Mouse (Mus musculus): ENCODE results near the gene Tm7sf3. TPM values are rescaled to one million over a fixed set of nuclear protein-coding genes. Genes with fewer than 3 reads are reported as not detected.

Gene Tm7sf3
- total RNA-seq, 2 experiments from 2014 or later, result 25.0 to 29.1 TPM

Other genes starting within 250 kb of the Tm7sf3 start
- 10 to 100 TPM; 18.9 to 22.3 TPM for gene Itpr2, start 140.6 kb downstream of the Tm7sf3 start, total RNA-seq (2021)
- gene Fgfr1op2, start 65.6 kb downstream of the Tm7sf3 start, total RNA-seq (2021), result 10 to 100 TPM; 52.2 to 52.4 TPM
- gene Ints13, start 65.0 kb downstream of the Tm7sf3 start, total RNA-seq (2021), result 10 to 100 TPM; 21.3 to 27.6 TPM
- gene Med21, start 277 bp downstream of the Tm7sf3 start, total RNA-seq (2021), result 10 to 100 TPM; 50.4 to 53.9 TPM
- 10 to 100 TPM; 10.7 to 11.9 TPM for gene Stk38l, start 82.2 kb upstream of the Tm7sf3 start, total RNA-seq (2021)
- gene Arntl2, start 153.2 kb upstream of the Tm7sf3 start, total RNA-seq (2021), result 1 to 10 TPM; 1.3 to 2.9 TPM
- not detected for gene Smco2, start 207.3 kb upstream of the Tm7sf3 start, total RNA-seq (2021)
- gene Ppfibp1, start 245.7 kb upstream of the Tm7sf3 start, total RNA-seq (2021), result 10 to 100 TPM; 72.1 to 73.6 TPM

Data from gastrocnemius, postnatal 4 days (tissue).